Mouse (Mus musculus) heart, embryonic 13.5 days (tissue): ENCODE results near the gene Sh2b2. TPM values are rescaled to one million over a fixed set of nuclear protein-coding genes. Genes with fewer than 3 reads are reported as not detected.

ENCODE experiments used
- ATAC-seq: fragments of 200-750 bp; cut with Nextera tagmentation; 2 replicates; pipeline ENCODE4 v1.8.0; 2017; ENCODE audit warnings: moderate TSS enrichment; ENCODE audit not compliant: insufficient number of reproducible peaks, low FRiP score, low TSS enrichment; ENCODE audit errors: extremely low read depth
- H3K27ac ChIP-seq: fragments of 300-500 bp; sonication (generic); replicated peaks from 2 replicates; pipeline ENCODE4 v1.5.1; 2015; ENCODE audit warnings: moderate library complexity, mild to moderate bottlenecking, inconsistent platforms
- H3K27me3 ChIP-seq: fragments of 300-500 bp; sonication (generic); replicated peaks from 2 replicates; pipeline ENCODE4 v1.6.1; 2015; ENCODE audit warnings: mild to moderate bottlenecking, inconsistent platforms
- H3K36me3 ChIP-seq: fragments of 300-500 bp; sonication (generic); 2 replicates; pipeline ENCODE4 v1.6.1; 2015; ENCODE audit warnings: mild to moderate bottlenecking, inconsistent platforms
- H3K4me1 ChIP-seq: fragments of 300-500 bp; sonication (generic); 2 replicates; pipeline ENCODE4 v1.6.1; 2015; ENCODE audit warnings: inconsistent platforms
- H3K4me2 ChIP-seq: fragments of 300-500 bp; sonication (generic); 2 replicates; pipeline ENCODE4 v1.6.1; 2015; ENCODE audit warnings: inconsistent platforms, mild to moderate bottlenecking, moderate library complexity
- H3K4me3 ChIP-seq: fragments of 300-500 bp; sonication (generic); 2 replicates; pipeline ENCODE4 v1.5.1; 2015; ENCODE audit warnings: moderate library complexity, mild to moderate bottlenecking, inconsistent platforms
- H3K9ac ChIP-seq: fragments of 300-500 bp; sonication (generic); 2 replicates; pipeline ENCODE4 v1.6.1; 2015; ENCODE audit warnings: inconsistent platforms, mild to moderate bottlenecking, moderate library complexity
- H3K9me3 ChIP-seq: fragments of 300-500 bp; sonication (generic); 2 replicates; pipeline ENCODE4 v1.6.1; 2016; ENCODE audit warnings: inconsistent platforms
- WGBS: fragments of 180-500 bp; shearing (Covaris S2); methylation state at CpG from one replicate; pipeline ENCODE4 v1.1.7; 2015; ENCODE audit warnings: mixed read lengths; 5-methylcytosine and 5-hydroxymethylcytosine counted together
- polyA plus RNA-seq: library from polyadenylated mRNA; unstranded; fragments of >200 nt; fragmentation: Nextera tagmentation; extraction: Ambion mirVana; gene quantifications from 2 replicates; pipeline ENCODE4 v1.2.1, GENCODE M21; 2015

Sh2b2 gene
- polyA plus RNA-seq, 1 experiment from 2014 or later = 1.7 TPM

- Histone ChIP-seq H3K27ac (no peak overlapping the region), H3K27me3 (no peaks in the 10 kb centered on the region), H3K36me3 (peaks cover under 1% of the 10 kb centered on the region; the same call in 1 of the 2 replicates), H3K4me3 (no peak overlapping the region), H3K9ac (no peak overlapping the region), H3K4me1 (peaks cover 16% of the 10 kb centered on the region; the same call in 1 of the 2 replicates), H3K4me2 (no peak overlapping the region), H3K9me3 (no peaks in the 10 kb centered on the region)
- ATAC-seq = no peak
- WGBS = 57% methylated on average over 7 of the region's 7 CpGs
Observed at GRCm38 (mm10) chr5:136266077-136266476, 19.7 kb upstream of the Sh2b2 start.

- no peak overlapping the region for H3K4me2 ChIP-seq
- H3K9me3 ChIP-seq = no peaks in the 10 kb centered on the region
- H3K27me3 ChIP-seq = no peaks in the 10 kb centered on the region
- 71% methylated on average over 4 of the region's 4 CpGs for WGBS
- no peak for ATAC-seq
- no peak overlapping the region for H3K9ac ChIP-seq
- no peaks in the 10 kb centered on the region; the same call in 1 of the 2 replicates for H3K36me3 ChIP-seq
- H3K27ac ChIP-seq = no peak overlapping the region
- no peak overlapping the region for H3K4me3 ChIP-seq
- H3K4me1 ChIP-seq = 0 out of 2 replicates have a peak, but pooled peaks cover 6% of the 10 kb centered on the region
Observed at GRCm38 (mm10) chr5:136263342-136263741, 17.0 kb upstream of the Sh2b2 start.

- Histone ChIP-seq H3K4me3 (no peak overlapping the region), H3K9ac (0 out of 2 replicates have a peak overlapping the region, but pooled peaks have one; percentile 34), H3K4me2 (no peak overlapping the region), H3K36me3 (peaks cover 14% of the 10 kb centered on the region), H3K27ac (no peak overlapping the region), H3K9me3 (no peaks in the 10 kb centered on the region), H3K4me1 (no peaks in the 10 kb centered on the region), H3K27me3 (no peaks in the 10 kb centered on the region)
- 27% methylated on average over 6 of the region's 6 CpGs for WGBS
- ATAC-seq = no peak
Observed at GRCm38 (mm10) chr5:136258919-136259318, 12.6 kb upstream of the Sh2b2 start.

- Histone ChIP-seq H3K27ac (no peak overlapping the region), H3K9me3 (no peaks in the 10 kb centered on the region), H3K4me2 (no peak overlapping the region), H3K4me1 (0 out of 2 replicates have a peak, but pooled peaks cover 3% of the 10 kb centered on the region), H3K36me3 (peaks cover 28% of the 10 kb centered on the region), H3K27me3 (no peaks in the 10 kb centered on the region), H3K4me3 (no peak overlapping the region), H3K9ac (no peak overlapping the region)
- WGBS = 9% methylated on average over 17 of the region's 17 CpGs
- ATAC-seq = no peak
Observed at GRCm38 (mm10) chr5:136252899-136253298, 6.5 kb upstream of the Sh2b2 start.

GRCm38 (mm10) chr5:136251004-136251403 lies 4.6 kb upstream of the Sh2b2 start:
- 0 out of 2 replicates have a peak, but pooled peaks cover 3% of the 10 kb centered on the region for H3K4me1 ChIP-seq
- ATAC-seq = no peak
- H3K4me2 ChIP-seq = no peak overlapping the region
- H3K36me3 ChIP-seq = peaks cover 24% of the 10 kb centered on the region
- no peaks in the 10 kb centered on the region; the same call in 1 of the 2 replicates for H3K27me3 ChIP-seq
- H3K9ac ChIP-seq = no peak overlapping the region
- no peak overlapping the region for H3K27ac ChIP-seq
- 46% methylated on average over 7 of the region's 7 CpGs for WGBS
- H3K4me3 ChIP-seq = no peak overlapping the region
- H3K9me3 ChIP-seq = no peaks in the 10 kb centered on the region

- 74% methylated on average over 6 of the region's 6 CpGs for WGBS
- Histone ChIP-seq H3K4me2 (no peak overlapping the region), H3K4me3 (no peak overlapping the region), H3K36me3 (peaks cover 13% of the 10 kb centered on the region), H3K27ac (no peak overlapping the region), H3K9ac (no peak overlapping the region), H3K4me1 (peaks cover 17% of the 10 kb centered on the region), H3K9me3 (no peaks in the 10 kb centered on the region), H3K27me3 (peaks cover 11% of the 10 kb centered on the region)
- no peak for ATAC-seq
Observed at GRCm38 (mm10) chr5:136248441-136248840, 2.1 kb upstream of the Sh2b2 start.

- Histone ChIP-seq H3K4me1 (peaks cover 17% of the 10 kb centered on the region), H3K27me3 (peaks cover 31% of the 10 kb centered on the region), H3K9me3 (no peaks in the 10 kb centered on the region), H3K27ac (peak overlapping the region; percentile 70; the same call in 1 of the 2 replicates), H3K4me2 (peak overlapping the region; percentile 98), H3K9ac (peak overlapping the region; percentile 86; the same call in 1 of the 2 replicates), H3K4me3 (peak overlapping the region; percentile 79), H3K36me3 (peaks cover 10% of the 10 kb centered on the region)
- ATAC-seq = no peak
- 17% methylated on average over 15 of the region's 15 CpGs for WGBS
Observed at GRCm38 (mm10) chr5:136245541-136246451, 560 bp downstream of the Sh2b2 start.

GRCm38 (mm10) chr5:136244762-136245540 lies 1.4 kb downstream of the Sh2b2 start:
- peak; percentile 61 for ATAC-seq
- peaks cover 37% of the 10 kb centered on the region for H3K27me3 ChIP-seq
- peak overlapping the region; percentile 86 for H3K9ac ChIP-seq
- peaks cover 15% of the 10 kb centered on the region for H3K4me1 ChIP-seq
- peak overlapping the region; percentile 79 for H3K4me3 ChIP-seq
- H3K4me2 ChIP-seq = peak overlapping the region; percentile 98
- WGBS = under 1% methylated on average over 57 of the region's 57 CpGs
- peaks cover 5% of the 10 kb centered on the region for H3K36me3 ChIP-seq
- H3K27ac ChIP-seq = peak overlapping the region; percentile 70
- H3K9me3 ChIP-seq = no peaks in the 10 kb centered on the region

GRCm38 (mm10) chr5:136243851-136244761 lies 2.2 kb downstream of the Sh2b2 start:
- H3K4me2 ChIP-seq = peak overlapping the region; percentile 98
- ATAC-seq = 0 out of 2 replicates have a peak, but pooled peaks have one; percentile 9
- peaks cover 4% of the 10 kb centered on the region; the same call in 1 of the 2 replicates for H3K36me3 ChIP-seq
- H3K4me1 ChIP-seq = peaks cover 15% of the 10 kb centered on the region
- peak overlapping the region; percentile 86 for H3K9ac ChIP-seq
- H3K27me3 ChIP-seq = peaks cover 46% of the 10 kb centered on the region
- peak overlapping the region; percentile 79 for H3K4me3 ChIP-seq
- no peaks in the 10 kb centered on the region for H3K9me3 ChIP-seq
- WGBS = under 1% methylated on average over 66 of the region's 67 CpGs
- H3K27ac ChIP-seq = no peak overlapping the region

- Histone ChIP-seq H3K4me2 (no peak overlapping the region), H3K27ac (no peak overlapping the region), H3K4me3 (no peak overlapping the region), H3K4me1 (peaks cover 22% of the 10 kb centered on the region), H3K36me3 (no peaks in the 10 kb centered on the region), H3K9ac (no peak overlapping the region), H3K27me3 (peaks cover 75% of the 10 kb centered on the region), H3K9me3 (no peaks in the 10 kb centered on the region)
- ATAC-seq = no peak
- 71% methylated on average over 6 of the region's 6 CpGs for WGBS
Observed at GRCm38 (mm10) chr5:136241161-136241560, 5.2 kb downstream of the Sh2b2 start.
